Mouse (Mus musculus) neural tube, embryonic 14.5 days (tissue): ENCODE data around the gene B430306N03Rik. TPM values are rescaled to one million over a fixed set of nuclear protein-coding genes. Genes with fewer than 3 reads are reported as not detected.

Experiments used
- ATAC-seq: fragments of 200-750 bp; cut with Nextera tagmentation; 2 replicates; pipeline ENCODE4 v1.8.0; 2017; ENCODE audit warnings: low read depth, mild to moderate bottlenecking, moderate TSS enrichment, moderate library complexity
- H3K27ac ChIP-seq: fragments of 300-500 bp; sonication (generic); 2 replicates; pipeline ENCODE4 v1.5.1; 2014; ENCODE audit warnings: low read depth, mild to moderate bottlenecking, control low read depth, low read length, moderate library complexity, mixed read lengths
- H3K27me3 ChIP-seq: fragments of 300-500 bp; sonication (generic); 2 replicates; pipeline ENCODE4 v1.6.1; 2014; ENCODE audit warnings: low read length; ENCODE audit not compliant: control insufficient read depth, insufficient read depth
- H3K36me3 ChIP-seq: fragments of 300-500 bp; sonication (generic); 2 replicates; pipeline ENCODE4 v1.6.1; 2014; ENCODE audit warnings: low read length, mixed read lengths; ENCODE audit not compliant: control insufficient read depth, insufficient read depth
- H3K4me1 ChIP-seq: fragments of 300-500 bp; sonication (generic); 2 replicates; pipeline ENCODE4 v1.6.1; 2014; ENCODE audit warnings: low read length; ENCODE audit not compliant: control insufficient read depth, insufficient read depth
- H3K4me2 ChIP-seq: fragments of 300-500 bp; sonication (generic); 2 replicates; pipeline ENCODE4 v1.6.1; 2014; ENCODE audit warnings: mild to moderate bottlenecking, low read depth, low read length, control low read depth
- H3K4me3 ChIP-seq: fragments of 300-500 bp; sonication (generic); 2 replicates; pipeline ENCODE4 v1.5.1; 2014; ENCODE audit warnings: low read depth, low read length, control low read depth, mixed read lengths
- H3K9ac ChIP-seq: fragments of 300-500 bp; sonication (generic); replicated peaks from 2 replicates; pipeline ENCODE4 v1.6.1; 2014; ENCODE audit warnings: low read depth, mild to moderate bottlenecking, control low read depth, low read length, mixed read lengths
- H3K9me3 ChIP-seq: fragments of 300-500 bp; sonication (generic); 2 replicates; pipeline ENCODE4 v1.6.1; 2016; ENCODE audit warnings: low read length; ENCODE audit not compliant: control insufficient read depth
- WGBS: fragments of 180-500 bp; shearing (Covaris S2); extraction: QIAGEN DNeasy Blood & Tissue Kit; methylation state at CpG from one replicate; pipeline ENCODE4 v1.1.7; 2014; 5-methylcytosine and 5-hydroxymethylcytosine counted together
- polyA plus RNA-seq: library from polyadenylated mRNA; unstranded; fragments of >200 nt; fragmentation: Nextera tagmentation; extraction: Ambion mirVana; gene quantifications from 2 replicates; pipeline ENCODE4 v1.2.1, GENCODE M21; 2014

The B430306N03Rik gene
- polyA plus RNA-seq, 1 experiment from 2014 or later: not detected

- no peaks in the 10 kb centered on the region for H3K36me3 ChIP-seq
- H3K27ac ChIP-seq: no peak overlapping the region
- H3K4me2 ChIP-seq: no peak overlapping the region
- no peaks in the 10 kb centered on the region for H3K4me1 ChIP-seq
- no peak for ATAC-seq
- no peak overlapping the region for H3K4me3 ChIP-seq
- no peak overlapping the region for H3K9ac ChIP-seq
- H3K9me3 ChIP-seq: no peaks in the 10 kb centered on the region
- 90% methylated on average over 11 of the region's 11 CpGs for WGBS
- no peaks in the 10 kb centered on the region for H3K27me3 ChIP-seq
Observed at GRCm38 (mm10) chr17:48325638-48326037, 9.7 kb downstream of the B430306N03Rik start.

- Histone ChIP-seq H3K4me1 (no peaks in the 10 kb centered on the region), H3K9me3 (no peaks in the 10 kb centered on the region), H3K9ac (no peak overlapping the region), H3K4me3 (no peak overlapping the region), H3K4me2 (no peak overlapping the region), H3K27ac (no peak overlapping the region), H3K36me3 (no peaks in the 10 kb centered on the region), H3K27me3 (no peaks in the 10 kb centered on the region)
- WGBS: 85% methylated on average over 4 of the region's 4 CpGs
- ATAC-seq: no peak
Observed at GRCm38 (mm10) chr17:48326656-48327055, 10.7 kb downstream of the B430306N03Rik start.

GRCm38 (mm10) chr17:48332524-48332923, 16.6 kb downstream of the B430306N03Rik start:
- Histone ChIP-seq H3K4me2 (no peak overlapping the region), H3K27me3 (no peaks in the 10 kb centered on the region), H3K9me3 (no peaks in the 10 kb centered on the region), H3K4me1 (no peaks in the 10 kb centered on the region), H3K9ac (no peak overlapping the region), H3K4me3 (no peak overlapping the region), H3K36me3 (no peaks in the 10 kb centered on the region), H3K27ac (no peak overlapping the region)
- ATAC-seq: no peak
- 95% methylated on average over 2 of the region's 2 CpGs for WGBS

GRCm38 (mm10) chr17:48334186-48334585, 18.2 kb downstream of the B430306N03Rik start:
- Histone ChIP-seq H3K36me3 (no peaks in the 10 kb centered on the region), H3K4me1 (no peaks in the 10 kb centered on the region), H3K9me3 (no peaks in the 10 kb centered on the region), H3K4me3 (no peak overlapping the region), H3K9ac (no peak overlapping the region), H3K4me2 (no peak overlapping the region), H3K27me3 (no peaks in the 10 kb centered on the region), H3K27ac (no peak overlapping the region)
- no peak for ATAC-seq
- 91% methylated on average over 4 of the region's 4 CpGs for WGBS

- ATAC-seq: no peak
- 4% methylated on average over 6 of the region's 6 CpGs for WGBS
Observed at GRCm38 (mm10) chr17:48336857-48337256, 20.9 kb downstream of the B430306N03Rik start.

GRCm38 (mm10) chr17:48340267-48340666, 24.3 kb downstream of the B430306N03Rik start:
- no peak for ATAC-seq
- no peaks in the 10 kb centered on the region for H3K36me3 ChIP-seq
- 91% methylated on average over 1 of the region's 1 CpGs for WGBS
- no peak overlapping the region for H3K9ac ChIP-seq
- H3K4me1 ChIP-seq: no peaks in the 10 kb centered on the region
- no peak overlapping the region for H3K27ac ChIP-seq
- no peaks in the 10 kb centered on the region for H3K9me3 ChIP-seq
- no peak overlapping the region for H3K4me2 ChIP-seq
- no peak overlapping the region for H3K4me3 ChIP-seq
- H3K27me3 ChIP-seq: no peaks in the 10 kb centered on the region

More at GRCm38 (mm10) chr17:48336857-48337256, 20.9 kb downstream of the B430306N03Rik start:
- no peaks in the 10 kb centered on the region for H3K4me1 ChIP-seq
- H3K27ac ChIP-seq: no peak overlapping the region
- no peaks in the 10 kb centered on the region for H3K36me3 ChIP-seq
- H3K9me3 ChIP-seq: no peaks in the 10 kb centered on the region
- no peak overlapping the region for H3K9ac ChIP-seq
- H3K4me2 ChIP-seq: no peak overlapping the region
- no peak overlapping the region for H3K4me3 ChIP-seq
- H3K27me3 ChIP-seq: no peaks in the 10 kb centered on the region

GRCm38 (mm10) chr17:48341947-48342346, 26.0 kb downstream of the B430306N03Rik start:
- Histone ChIP-seq H3K4me3 (no peak overlapping the region), H3K27me3 (no peaks in the 10 kb centered on the region), H3K9me3 (no peaks in the 10 kb centered on the region), H3K9ac (no peak overlapping the region), H3K27ac (no peak overlapping the region), H3K36me3 (no peaks in the 10 kb centered on the region), H3K4me1 (no peaks in the 10 kb centered on the region), H3K4me2 (no peak overlapping the region)
- 73% methylated on average over 3 of the region's 3 CpGs for WGBS
- no peak for ATAC-seq

- no peaks in the 10 kb centered on the region for H3K27me3 ChIP-seq
- 95% methylated on average over 2 of the region's 2 CpGs for WGBS
- H3K9ac ChIP-seq: no peak overlapping the region
Observed at GRCm38 (mm10) chr17:48343065-48343464, 27.1 kb downstream of the B430306N03Rik start.

GRCm38 (mm10) chr17:48345824-48346223, 29.9 kb downstream of the B430306N03Rik start:
- WGBS: 83% methylated on average over 4 of the region's 4 CpGs

More at GRCm38 (mm10) chr17:48343065-48343464, 27.1 kb downstream of the B430306N03Rik start:
- ATAC-seq: no peak
- no peaks in the 10 kb centered on the region for H3K36me3 ChIP-seq
- H3K4me1 ChIP-seq: no peaks in the 10 kb centered on the region
- no peak overlapping the region for H3K4me3 ChIP-seq
- H3K4me2 ChIP-seq: no peak overlapping the region
- no peak overlapping the region for H3K27ac ChIP-seq
- no peaks in the 10 kb centered on the region for H3K9me3 ChIP-seq

More at GRCm38 (mm10) chr17:48345824-48346223, 29.9 kb downstream of the B430306N03Rik start:
- Histone ChIP-seq H3K36me3 (no peaks in the 10 kb centered on the region), H3K27me3 (no peaks in the 10 kb centered on the region), H3K9me3 (no peaks in the 10 kb centered on the region), H3K27ac (no peak overlapping the region), H3K4me3 (no peak overlapping the region), H3K4me1 (no peaks in the 10 kb centered on the region), H3K9ac (no peak overlapping the region), H3K4me2 (no peak overlapping the region)
- no peak for ATAC-seq
